In the genomic region with DNA sequence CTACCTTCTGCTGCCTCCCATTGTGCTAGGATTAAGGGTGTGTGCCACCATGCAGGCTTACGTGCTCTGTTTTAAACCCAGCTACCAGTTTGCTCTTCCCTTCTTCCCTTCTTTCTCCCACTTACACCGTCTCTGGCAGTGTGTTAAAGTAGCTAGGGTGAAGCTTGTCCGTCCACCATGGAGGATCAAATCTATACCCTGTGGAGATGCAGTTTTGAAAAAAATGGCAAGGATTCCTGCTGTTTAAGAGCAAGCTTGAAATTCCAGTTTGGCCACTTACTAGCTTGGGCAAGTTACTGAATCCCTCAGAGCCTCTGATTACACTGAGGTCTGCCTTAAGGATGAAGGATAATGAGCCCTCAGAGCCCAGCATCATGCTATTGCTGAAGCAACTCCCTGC, we compare ENCODE assay signal across 19 mouse cellular contexts. TPM values are rescaled to one million over a fixed set of nuclear protein-coding genes. Genes with fewer than 3 reads are reported as not detected.
DNase-seq lines count a peak whose midpoint lies in the region; ATAC-seq lines count a peak whose summit lies in the region.
"Had no signal": no experiment of that assay in that cellular context is flagged by ENCODE, and none has a peak within 500 bp of the region (broad histone marks: within the 10 kb centered on the region; RNA-seq: fewer than 3 reads in every experiment).

No protein-coding gene starts in this region.

- no peak overlapping the region for H3K9ac ChIP-seq in lung, embryonic 15.5 days
- no peak overlapping the region for H3K9ac ChIP-seq in embryonic facial prominence, embryonic 14.5 days (ENCODE audit: low read depth, low read length)
- no peak overlapping the region for H3K9ac ChIP-seq in stomach, embryonic 15.5 days
- H3K9ac ChIP-seq: heart, embryonic 13.5 days; intestine, embryonic 15.5 days; midbrain, embryonic 13.5 days had no signal

- no peak overlapping the region for H3K4me3 ChIP-seq in lung, embryonic 15.5 days
- no peak overlapping the region for H3K4me3 ChIP-seq in embryonic facial prominence, embryonic 14.5 days (ENCODE audit: low read depth, low read length)
- H3K4me3 ChIP-seq in stomach, embryonic 15.5 days (replicated peaks) = no peak overlapping the region
- H3K4me3 ChIP-seq: forebrain, embryonic 10.5 days; heart, embryonic 13.5 days; intestine, embryonic 15.5 days; limb, embryonic 12.5 days; midbrain, embryonic 13.5 days had no signal

- H3K36me3 ChIP-seq in lung, embryonic 15.5 days = no peaks in the 10 kb centered on the region
- H3K36me3 ChIP-seq in embryonic facial prominence, embryonic 14.5 days (ENCODE audit: control insufficient read depth, insufficient read depth, low read length) = no peaks in the 10 kb centered on the region
- no peaks in the 10 kb centered on the region for H3K36me3 ChIP-seq in stomach, embryonic 15.5 days
- H3K36me3 ChIP-seq: heart, embryonic 13.5 days; intestine, embryonic 15.5 days; limb, embryonic 12.5 days; midbrain, embryonic 13.5 days had no signal

- no peak for ATAC-seq in lung, embryonic 15.5 days (ENCODE audit: borderline replicate concordance, extremely low read depth, low FRiP score, low TSS enrichment)
- no peak for ATAC-seq in embryonic facial prominence, embryonic 14.5 days (ENCODE audit: low read depth)
- no peak for ATAC-seq in stomach, embryonic 15.5 days (ENCODE audit: insufficient read depth, low FRiP score, low read depth)
- ATAC-seq: intestine, embryonic 15.5 days; midbrain, embryonic 13.5 days had no signal

- H3K27ac ChIP-seq in lung, embryonic 15.5 days = peak overlapping the region; percentile 58; the same call in 1 of the 2 replicates
- H3K27ac ChIP-seq in embryonic facial prominence, embryonic 14.5 days (replicated peaks; ENCODE audit: low read depth, low read length) = peak overlapping the region; percentile 65
- peak overlapping the region; percentile 45; the same call in 1 of the 2 replicates for H3K27ac ChIP-seq in stomach, embryonic 15.5 days
- H3K27ac ChIP-seq: forebrain, embryonic 10.5 days; heart, embryonic 13.5 days; intestine, embryonic 15.5 days; limb, embryonic 12.5 days; macrophage; midbrain, embryonic 13.5 days had no signal

- H3K9me3 ChIP-seq in lung, embryonic 15.5 days = no peaks in the 10 kb centered on the region
- no peaks in the 10 kb centered on the region for H3K9me3 ChIP-seq in embryonic facial prominence, embryonic 14.5 days (ENCODE audit: control insufficient read depth, low read length)
- H3K9me3 ChIP-seq in stomach, embryonic 15.5 days = no peaks in the 10 kb centered on the region
- H3K9me3 ChIP-seq: forebrain, embryonic 10.5 days; heart, embryonic 13.5 days; intestine, embryonic 15.5 days; limb, embryonic 12.5 days; midbrain, embryonic 13.5 days had no signal

- H3K4me2 ChIP-seq in lung, embryonic 15.5 days = no peak overlapping the region
- no peak overlapping the region for H3K4me2 ChIP-seq in embryonic facial prominence, embryonic 14.5 days (ENCODE audit: low read depth, low read length)
- H3K4me2 ChIP-seq in stomach, embryonic 15.5 days = no peak overlapping the region
- H3K4me2 ChIP-seq: intestine, embryonic 15.5 days; limb, embryonic 12.5 days; midbrain, embryonic 13.5 days had no signal

- no peaks in the 10 kb centered on the region for H3K27me3 ChIP-seq in lung, embryonic 15.5 days
- H3K27me3 ChIP-seq in embryonic facial prominence, embryonic 14.5 days (replicated peaks; ENCODE audit: control insufficient read depth, insufficient read depth, low read length) = no peaks in the 10 kb centered on the region
- no peaks in the 10 kb centered on the region for H3K27me3 ChIP-seq in stomach, embryonic 15.5 days (replicated peaks)
- H3K27me3 ChIP-seq: intestine, embryonic 15.5 days had no signal

- 40% methylated on average over 3 of the region's 3 CpGs for WGBS in lung, embryonic 15.5 days
- WGBS in embryonic facial prominence, embryonic 14.5 days = 35% methylated on average over 3 of the region's 3 CpGs
- 53% methylated on average over 3 of the region's 3 CpGs for WGBS in stomach, embryonic 15.5 days

- H3K4me1 ChIP-seq in lung, embryonic 15.5 days = peaks cover 32% of the 10 kb centered on the region
- peaks cover 11% of the 10 kb centered on the region; the same call in 1 of the 2 replicates for H3K4me1 ChIP-seq in embryonic facial prominence, embryonic 14.5 days (ENCODE audit: control insufficient read depth, insufficient read depth, low read length)
- peaks cover 4% of the 10 kb centered on the region; the same call in 1 of the 2 replicates for H3K4me1 ChIP-seq in stomach, embryonic 15.5 days

- peak; percentile 38 for DNase-seq in embryo, embryonic 10 days (ENCODE audit: low spot score)
- DNase-seq in embryo, embryonic 9.5 days (ENCODE audit: extremely low spot score) = no peak
- DNase-seq in lung, postnatal 4 days = no peak
- peak; percentile 90 for DNase-seq in embryonic facial prominence, embryonic 14.5 days (ENCODE audit: low spot score)
- DNase-seq in kidney, postnatal 25 days = no peak
- no peak for DNase-seq in kidney, adult 8-10 months
- DNase-seq: cerebellum, adult 18-20 months; gastrocnemius, postnatal 36 days; thymus, postnatal 36 days had no signal

RNA-seq across cellular contexts. Expression of a gene that starts 2.2 kb away (rescaled TPM):
- 36.1 and 39.9 TPM in 2 replicates for polyA plus RNA-seq in lung, embryonic 15.5 days (2015; fragmentation: Nextera tagmentation; extraction: Ambion mirVana)
- 37.1 and 41.1 TPM in 2 replicates for polyA plus RNA-seq in embryonic facial prominence, embryonic 14.5 days (2014; fragmentation: Nextera tagmentation; extraction: Ambion mirVana)
- 38.2 and 41.5 TPM in 2 replicates for polyA plus RNA-seq in stomach, embryonic 15.5 days (2015; fragmentation: Nextera tagmentation; extraction: Ambion mirVana)

RNA-seq across cellular contexts. Expression of a gene that starts 9.0 kb away (rescaled TPM):
- polyA plus RNA-seq in lung, embryonic 15.5 days (2015; fragmentation: Nextera tagmentation; extraction: Ambion mirVana) = 2.3 and 5.4 TPM in 2 replicates
- polyA plus RNA-seq in embryonic facial prominence, embryonic 14.5 days (2014; fragmentation: Nextera tagmentation; extraction: Ambion mirVana) = 3.0 and 4.3 TPM in 2 replicates
- polyA plus RNA-seq in stomach, embryonic 15.5 days (2015; fragmentation: Nextera tagmentation; extraction: Ambion mirVana) = 18.4 and 39.4 TPM in 2 replicates
- polyA plus RNA-seq: large intestine, adult 2 months; macrophage; small intestine, adult 2 months had no signal

RNA-seq across cellular contexts. Expression of a gene that starts 59.5 kb away (rescaled TPM):
- 172 and 184 TPM in 2 replicates for polyA plus RNA-seq in lung, embryonic 15.5 days (2015; fragmentation: Nextera tagmentation; extraction: Ambion mirVana)
- polyA plus RNA-seq in embryonic facial prominence, embryonic 14.5 days (2014; fragmentation: Nextera tagmentation; extraction: Ambion mirVana) = 140 and 144 TPM in 2 replicates
- 167 and 170 TPM in 2 replicates for polyA plus RNA-seq in stomach, embryonic 15.5 days (2015; fragmentation: Nextera tagmentation; extraction: Ambion mirVana)

Comparison
In these comparisons a context has a peak if more than half of its experiments do, and no peak if none do; other contexts are left out.
1. DNase-seq: peak in embryo, embryonic 10 days (single experiment) and embryonic facial prominence, embryonic 14.5 days (single experiment); none in embryo, embryonic 9.5 days (single experiment), lung, postnatal 4 days (0 of 2), kidney, postnatal 25 days (0 of 2) and kidney, adult 8-10 months (0 of 2).
2. Peak in every context shown above with its lines, with median percentiles within 50 percentile points of each other: H3K27ac ChIP-seq.